ENCODE assay signal across 17 mouse cellular contexts in genomic region chr5:35071855-35072254, GRCm38 (mm10). TPM values are rescaled to one million over a fixed set of nuclear protein-coding genes. Genes with fewer than 3 reads are reported as not detected.
"Had no signal": no experiment of that assay in that cellular context is flagged by ENCODE, and none has a peak within 500 bp of the region (broad histone marks: within the 10 kb centered on the region; RNA-seq: fewer than 3 reads in every experiment).

No protein-coding gene starts in this region.

- H3K9ac ChIP-seq: neural tube, embryonic 13.5 days; neural tube, embryonic 15.5 days; stomach, embryonic 15.5 days had no signal

- H3K27me3 ChIP-seq: neural tube, embryonic 13.5 days; neural tube, embryonic 15.5 days; stomach, embryonic 15.5 days had no signal

- DNase-seq: retina, postnatal 1 day; right cerebral cortex, adult 18-20 months; right cerebral cortex, postnatal 14 days; right cerebral cortex, postnatal 25 days; right cerebral cortex, postnatal 4 days; spleen, adult 18-20 months; thymus, adult 18-20 months; thymus, adult 2 months; thymus, postnatal 14 days; thymus, postnatal 25 days; thymus, postnatal 36 days; thymus, postnatal 4 days had no signal

- H3K27ac ChIP-seq: neural tube, embryonic 15.5 days; stomach, embryonic 15.5 days; stomach, postnatal 0 days had no signal

- H3K4me3 ChIP-seq: neural tube, embryonic 13.5 days; neural tube, embryonic 15.5 days; stomach, embryonic 15.5 days had no signal

- H3K4me1 ChIP-seq: stomach, embryonic 15.5 days had no signal

- H3K36me3 ChIP-seq: neural tube, embryonic 13.5 days; stomach, embryonic 15.5 days had no signal

RNA-seq across cellular contexts. Expression of gene Dok7, which starts 15.3 kb away (rescaled TPM):
- total RNA-seq: neutrophil, adult 5-6 weeks had no signal

RNA-seq across cellular contexts. Expression of gene Hgfac, which starts 30.5 kb away (rescaled TPM):
- total RNA-seq: neutrophil, adult 5-6 weeks had no signal
